In the genomic region with DNA sequence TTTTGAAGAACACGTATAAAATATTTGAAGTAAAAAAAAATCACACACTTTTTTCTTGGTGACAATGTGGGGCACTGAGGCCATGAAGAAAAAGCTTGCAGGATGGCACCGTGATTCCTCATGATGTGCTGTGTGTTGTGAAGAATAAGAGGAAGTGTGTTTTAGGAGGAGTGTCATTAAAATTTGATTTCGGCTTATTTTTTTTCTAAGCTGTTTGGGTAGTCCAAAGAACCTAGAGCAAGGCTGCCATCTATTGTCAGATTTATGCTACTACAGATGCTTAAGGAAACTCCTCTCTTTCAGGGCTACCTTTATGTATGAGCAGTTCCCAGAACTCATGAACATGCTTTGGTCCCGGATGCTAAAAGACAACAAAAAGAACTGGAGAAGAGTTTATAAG, we compare ENCODE assay signal across 8 mouse cellular contexts. TPM values are rescaled to one million over a fixed set of nuclear protein-coding genes. Genes with fewer than 3 reads are reported as not detected.
DNase-seq lines count a peak whose midpoint lies in the region; ATAC-seq lines count a peak whose summit lies in the region.

No protein-coding gene starts in this region.

- no peak overlapping the region for H3K4me3 ChIP-seq in intestine, embryonic 16.5 days (ENCODE audit: low read length)

- peak; percentile 57 for DNase-seq in cerebellum, adult 9-10 months
- DNase-seq in cerebellum, postnatal 4 days (ENCODE audit: low spot score in 2 of 2), result no peak
- DNase-seq in left cerebral cortex, postnatal 25 days (ENCODE audit: low spot score in 2 of 2), result peak; percentile 40 to 47
- DNase-seq in left cerebral cortex, postnatal 4 days, result no peak
- DNase-seq in c-Kit-negative CD71-positive TER-119-positive erythroid progenitor cells, embryonic 14.5 days (ENCODE audit: low read depth, low spot score), result peak; percentile 49
- DNase-seq in lung, postnatal 36 days, result peak; percentile 72
- DNase-seq in layer of hippocampus, adult 9-11 months, result no peak

- peaks cover 20% of the 10 kb centered on the region for H3K4me1 ChIP-seq in intestine, embryonic 16.5 days (ENCODE audit: control insufficient read depth, insufficient read depth, low read length)

- no peak overlapping the region for H3K4me2 ChIP-seq in intestine, embryonic 16.5 days (ENCODE audit: low read depth, low read length)

- H3K27ac ChIP-seq in intestine, embryonic 16.5 days (ENCODE audit: low read length), result no peak overlapping the region

- H3K27me3 ChIP-seq in intestine, embryonic 16.5 days (replicated peaks; ENCODE audit: control insufficient read depth, insufficient read depth, low read length), result no peaks in the 10 kb centered on the region

- 47% methylated on average over 4 of the region's 4 CpGs for WGBS in intestine, embryonic 16.5 days

- H3K9ac ChIP-seq in intestine, embryonic 16.5 days (ENCODE audit: low read depth, low read length), result no peak overlapping the region

- no peaks in the 10 kb centered on the region for H3K9me3 ChIP-seq in intestine, embryonic 16.5 days (ENCODE audit: control insufficient read depth, low read length)

- H3K36me3 ChIP-seq in intestine, embryonic 16.5 days (ENCODE audit: control insufficient read depth, insufficient read depth, low read length), result 0 out of 2 replicates have a peak, but pooled peaks cover 4% of the 10 kb centered on the region

- intact Hi-C loops in left cerebral cortex, postnatal 25 days (cut with DNase I), result loop anchor here (2.0 to 10.0 kb wide), 6 partner anchors 129 to 1297 kb away; no protein-coding TSS in a partner anchor
- intact Hi-C loops in left cerebral cortex, postnatal 4 days (cut with DNase I), result loop anchor here (10.0 kb wide), 2 partner anchors 129 to 1269 kb away; partner anchors contain the start of gene Ebf1

- no peak for ATAC-seq in intestine, embryonic 16.5 days

RNA-seq across cellular contexts. Expression of gene Clint1, which starts 32.2 kb away (rescaled TPM):
- 10 to 100 TPM; 51.1 to 52.3 TPM for total RNA-seq in left cerebral cortex, postnatal 25 days (2021)
- 10 to 100 TPM; 41.0 to 42.3 TPM for total RNA-seq in left cerebral cortex, postnatal 4 days (2021)
- 101 and 114 TPM in 2 replicates for polyA plus RNA-seq in intestine, embryonic 16.5 days (2015; fragmentation: Nextera tagmentation; extraction: Ambion mirVana)

Comparison
In these comparisons a context has a peak if more than half of its experiments do, and no peak if none do; other contexts are left out.
1. DNase-seq: peak in cerebellum, adult 9-10 months (single experiment), left cerebral cortex, postnatal 25 days (2 of 2), c-Kit-negative CD71-positive TER-119-positive erythroid progenitor cells, embryonic 14.5 days (single experiment) and lung, postnatal 36 days (single experiment); none in cerebellum, postnatal 4 days (0 of 2), left cerebral cortex, postnatal 4 days (single experiment) and layer of hippocampus, adult 9-11 months (single experiment).